ENCODE assay signal across 18 mouse cellular contexts in genomic region chr6:38203820-38204219, GRCm38 (mm10). TPM values are rescaled to one million over a fixed set of nuclear protein-coding genes. Genes with fewer than 3 reads are reported as not detected.
DNase-seq lines count a peak whose midpoint lies in the region; ATAC-seq and TF ChIP-seq lines count a peak whose summit lies in the region.
"Had no signal": no experiment of that assay in that cellular context is flagged by ENCODE, and none has a peak within 500 bp of the region (broad histone marks: within the 10 kb centered on the region; RNA-seq: fewer than 3 reads in every experiment).

No protein-coding gene starts in this region.

- no peak for TF ChIP-seq CTCF in forebrain, postnatal 0 days (IDR thresholded peaks at IDR 0.05; ENCODE audit: low read depth)
- TF ChIP-seq CTCF in intestine, postnatal 0 days (IDR thresholded peaks at IDR 0.05; ENCODE audit: low read depth) = no peak

- H3K9ac ChIP-seq in forebrain, embryonic 14.5 days (ENCODE audit: low read length) = no peak overlapping the region
- no peak overlapping the region for H3K9ac ChIP-seq in forebrain, postnatal 0 days
- H3K9ac ChIP-seq in kidney, embryonic 16.5 days (replicated peaks; ENCODE audit: low read length) = no peak overlapping the region
- no peak overlapping the region for H3K9ac ChIP-seq in neural tube, embryonic 13.5 days
- no peak overlapping the region for H3K9ac ChIP-seq in intestine, postnatal 0 days (ENCODE audit: low read depth, low read length)
- H3K9ac ChIP-seq: midbrain, embryonic 12.5 days; neural tube, embryonic 12.5 days had no signal

- no peaks in the 10 kb centered on the region for H3K27me3 ChIP-seq in forebrain, embryonic 14.5 days (replicated peaks; ENCODE audit: control insufficient read depth, insufficient read depth, low read length)
- H3K27me3 ChIP-seq in forebrain, postnatal 0 days (ENCODE audit: insufficient read depth, low read length) = no peaks in the 10 kb centered on the region
- H3K27me3 ChIP-seq in kidney, embryonic 16.5 days (ENCODE audit: insufficient read depth, low read length) = no peaks in the 10 kb centered on the region
- no peaks in the 10 kb centered on the region for H3K27me3 ChIP-seq in neural tube, embryonic 13.5 days
- H3K27me3 ChIP-seq in intestine, postnatal 0 days (replicated peaks; ENCODE audit: control insufficient read depth, insufficient read depth, low read length) = no peaks in the 10 kb centered on the region
- H3K27me3 ChIP-seq: CH12.LX; neural tube, embryonic 12.5 days had no signal

- H3K4me1 ChIP-seq in forebrain, embryonic 14.5 days (ENCODE audit: control insufficient read depth, insufficient read depth, low read length) = peaks cover 18% of the 10 kb centered on the region
- H3K4me1 ChIP-seq in forebrain, postnatal 0 days (ENCODE audit: insufficient read depth) = no peaks in the 10 kb centered on the region
- peaks cover 41% of the 10 kb centered on the region for H3K4me1 ChIP-seq in kidney, embryonic 16.5 days (ENCODE audit: insufficient read depth, low read length)
- peaks cover 58% of the 10 kb centered on the region for H3K4me1 ChIP-seq in neural tube, embryonic 13.5 days (replicated peaks)
- no peaks in the 10 kb centered on the region for H3K4me1 ChIP-seq in intestine, postnatal 0 days (replicated peaks; ENCODE audit: control insufficient read depth, insufficient read depth, low read length)

- no peak overlapping the region for H3K4me3 ChIP-seq in forebrain, embryonic 14.5 days (ENCODE audit: low read depth, low read length)
- H3K4me3 ChIP-seq in forebrain, postnatal 0 days (ENCODE audit: low read depth, low read length) = no peak overlapping the region
- no peak overlapping the region for H3K4me3 ChIP-seq in kidney, embryonic 16.5 days (ENCODE audit: low read length)
- H3K4me3 ChIP-seq in neural tube, embryonic 13.5 days = no peak overlapping the region
- no peak overlapping the region for H3K4me3 ChIP-seq in intestine, postnatal 0 days (ENCODE audit: low read depth, low read length)
- H3K4me3 ChIP-seq: forebrain, embryonic 10.5 days; gastrocnemius, adult 2 months; midbrain, embryonic 12.5 days; neural tube, embryonic 12.5 days had no signal

- ATAC-seq in forebrain, embryonic 14.5 days = 0 out of 2 replicates have a peak, but pooled peaks have one; percentile 22
- ATAC-seq in forebrain, postnatal 0 days = no peak
- ATAC-seq in kidney, embryonic 16.5 days (ENCODE audit: low FRiP score, low TSS enrichment) = peak; percentile 77
- ATAC-seq in neural tube, embryonic 13.5 days (ENCODE audit: low read depth) = peak; percentile 11; the same call in 1 of the 2 replicates
- ATAC-seq in intestine, postnatal 0 days = no peak

- H3K27ac ChIP-seq in forebrain, embryonic 14.5 days (ENCODE audit: low read depth, low read length) = no peak overlapping the region
- no peak overlapping the region for H3K27ac ChIP-seq in forebrain, postnatal 0 days (ENCODE audit: low read depth, low read length)
- H3K27ac ChIP-seq in kidney, embryonic 16.5 days (ENCODE audit: low read length) = no peak overlapping the region
- H3K27ac ChIP-seq in neural tube, embryonic 13.5 days (replicated peaks) = no peak overlapping the region
- H3K27ac ChIP-seq in intestine, postnatal 0 days (ENCODE audit: low read depth, low read length) = no peak overlapping the region
- H3K27ac ChIP-seq: forebrain, embryonic 10.5 days; gastrocnemius, adult 2 months; midbrain, embryonic 12.5 days; neural tube, embryonic 12.5 days had no signal

- H3K9me3 ChIP-seq in forebrain, embryonic 14.5 days (replicated peaks; ENCODE audit: control insufficient read depth, low read length) = no peaks in the 10 kb centered on the region
- H3K9me3 ChIP-seq in forebrain, postnatal 0 days (ENCODE audit: low read length) = no peaks in the 10 kb centered on the region
- peaks cover 4% of the 10 kb centered on the region; the same call in 1 of the 2 replicates for H3K9me3 ChIP-seq in kidney, embryonic 16.5 days (ENCODE audit: low read length)
- no peaks in the 10 kb centered on the region for H3K9me3 ChIP-seq in neural tube, embryonic 13.5 days
- no peaks in the 10 kb centered on the region for H3K9me3 ChIP-seq in intestine, postnatal 0 days (ENCODE audit: control insufficient read depth)
- H3K9me3 ChIP-seq: neural tube, embryonic 12.5 days had no signal

- H3K36me3 ChIP-seq in forebrain, embryonic 14.5 days (ENCODE audit: control insufficient read depth, insufficient read depth, low read length) = no peaks in the 10 kb centered on the region
- H3K36me3 ChIP-seq in forebrain, postnatal 0 days (ENCODE audit: insufficient read depth) = no peaks in the 10 kb centered on the region
- no peaks in the 10 kb centered on the region for H3K36me3 ChIP-seq in kidney, embryonic 16.5 days (ENCODE audit: insufficient read depth, low read length)
- no peaks in the 10 kb centered on the region for H3K36me3 ChIP-seq in neural tube, embryonic 13.5 days
- H3K36me3 ChIP-seq in intestine, postnatal 0 days (ENCODE audit: control insufficient read depth, insufficient read depth) = no peaks in the 10 kb centered on the region
- H3K36me3 ChIP-seq: midbrain, embryonic 12.5 days; neural tube, embryonic 12.5 days had no signal

- WGBS in forebrain, embryonic 14.5 days = 66% methylated on average over 4 of the region's 4 CpGs
- WGBS in forebrain, postnatal 0 days = 57% methylated on average over 4 of the region's 4 CpGs
- 40% methylated on average over 4 of the region's 4 CpGs for WGBS in kidney, embryonic 16.5 days
- 68% methylated on average over 4 of the region's 4 CpGs for WGBS in neural tube, embryonic 13.5 days
- WGBS in intestine, postnatal 0 days = 54% methylated on average over 4 of the region's 4 CpGs

- no peak for DNase-seq in forebrain, embryonic 14.5 days (ENCODE audit: low spot score)
- no peak for DNase-seq in forebrain, postnatal 0 days
- no peak for DNase-seq in kidney, postnatal 4 days
- no peak for DNase-seq in neural tube, embryonic 10.5 days (ENCODE audit: extremely low spot score, low spot score)
- DNase-seq in thymus, postnatal 0 days (ENCODE audit: low spot score) = no peak
- DNase-seq: adrenal gland, postnatal 25 days; cerebellum, postnatal 14 days; gastrocnemius, adult 2 months; kidney, postnatal 25 days; lung, postnatal 36 days; thymus, postnatal 36 days had no signal

- no peak overlapping the region for H3K4me2 ChIP-seq in forebrain, embryonic 14.5 days (ENCODE audit: low read length)
- H3K4me2 ChIP-seq in forebrain, postnatal 0 days (ENCODE audit: low read depth) = no peak overlapping the region
- no peak overlapping the region for H3K4me2 ChIP-seq in kidney, embryonic 16.5 days (replicated peaks; ENCODE audit: low read depth, low read length)
- no peak overlapping the region for H3K4me2 ChIP-seq in neural tube, embryonic 13.5 days
- no peak overlapping the region for H3K4me2 ChIP-seq in intestine, postnatal 0 days (replicated peaks; ENCODE audit: low read depth)
- H3K4me2 ChIP-seq: midbrain, embryonic 12.5 days; neural tube, embryonic 12.5 days had no signal

RNA-seq across cellular contexts. Expression of gene D630045J12Rik, which starts 50.0 kb away (rescaled TPM):
- polyA plus RNA-seq in forebrain, embryonic 14.5 days (2014; fragmentation: Nextera tagmentation; extraction: Ambion mirVana) = 10.9 and 13.3 TPM in 2 replicates
- 33.7 and 38.7 TPM in 2 replicates for total RNA-seq in forebrain, postnatal 0 days (2014; rRNA removed)
- 7.7 and 11.4 TPM in 2 replicates for polyA plus RNA-seq in forebrain, postnatal 0 days (2015; fragmentation: Nextera tagmentation; extraction: Ambion mirVana)
- 5.7 and 7.2 TPM in 2 replicates for polyA plus RNA-seq in kidney, embryonic 16.5 days (2015; fragmentation: Nextera tagmentation; extraction: Ambion mirVana)
- polyA plus RNA-seq in neural tube, embryonic 13.5 days (2015; fragmentation: Nextera tagmentation; extraction: Ambion mirVana) = 14.6 and 15.4 TPM in 2 replicates
- polyA plus RNA-seq in intestine, postnatal 0 days (2015; fragmentation: Nextera tagmentation; extraction: Ambion mirVana) = 0.52 and 0.58 TPM in 2 replicates
- 0.24 and 0.35 TPM in 2 replicates for polyA plus RNA-seq in thymus, postnatal 0 days (2015; fragmentation: Nextera tagmentation; extraction: Ambion mirVana)

Comparison
In these comparisons a context has a peak if more than half of its experiments do, and no peak if none do; other contexts are left out.
1. ATAC-seq: peak in forebrain, embryonic 14.5 days (single experiment), kidney, embryonic 16.5 days (single experiment) and neural tube, embryonic 13.5 days (single experiment); none in forebrain, postnatal 0 days (single experiment) and intestine, postnatal 0 days (single experiment).